Mouse (Mus musculus) 416B (cell line): ENCODE measurements around the gene Derl3.
"Not testable (repeated sequence)": the region's sequence is repeated elsewhere in the genome, so short reads cannot be mapped to it uniquely, and the experiment has no call there.

Source experiments
- DNase-seq: peaks from one replicate; pipeline ENCODE4 v3.0.0; 2011; ENCODE audit warnings: low read depth

Derl3 gene

DNA sequence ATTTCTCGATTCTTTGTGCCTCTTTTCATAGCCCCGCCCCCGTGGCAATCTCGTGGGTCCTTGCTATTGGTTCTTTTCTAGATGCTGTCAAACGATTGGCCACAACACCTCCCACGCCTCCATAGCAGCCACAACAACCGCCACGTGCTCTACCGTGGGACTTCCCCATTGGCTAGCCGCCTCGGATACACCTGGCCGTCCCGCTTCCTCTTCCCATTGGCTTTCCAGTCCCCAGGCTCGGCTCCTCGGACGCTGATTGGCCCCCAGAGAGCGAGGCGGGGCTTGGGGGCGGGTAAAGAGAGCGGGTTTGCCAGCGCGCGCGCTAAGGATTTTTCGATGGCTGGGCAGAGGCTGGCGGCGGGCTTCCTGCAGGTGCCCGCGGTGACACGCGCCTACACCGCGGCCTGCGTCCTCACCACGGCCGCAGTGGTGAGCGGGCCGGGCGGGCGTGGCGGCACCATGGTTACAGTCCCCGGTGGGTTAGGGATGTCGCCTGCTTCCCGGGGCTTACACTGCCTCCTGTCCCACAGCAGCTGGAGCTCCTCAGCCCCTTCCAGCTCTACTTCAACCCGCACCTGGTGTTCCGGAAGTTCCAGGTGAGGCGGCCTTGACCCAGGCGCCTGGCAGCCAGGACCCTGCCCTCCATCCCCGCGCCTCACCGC lies at the start of gene Derl3:
TSS of gene Derl3 (plus strand) at position 325 of the 662 bp plus-strand sequence.
- no peak for DNase-seq

DNA sequence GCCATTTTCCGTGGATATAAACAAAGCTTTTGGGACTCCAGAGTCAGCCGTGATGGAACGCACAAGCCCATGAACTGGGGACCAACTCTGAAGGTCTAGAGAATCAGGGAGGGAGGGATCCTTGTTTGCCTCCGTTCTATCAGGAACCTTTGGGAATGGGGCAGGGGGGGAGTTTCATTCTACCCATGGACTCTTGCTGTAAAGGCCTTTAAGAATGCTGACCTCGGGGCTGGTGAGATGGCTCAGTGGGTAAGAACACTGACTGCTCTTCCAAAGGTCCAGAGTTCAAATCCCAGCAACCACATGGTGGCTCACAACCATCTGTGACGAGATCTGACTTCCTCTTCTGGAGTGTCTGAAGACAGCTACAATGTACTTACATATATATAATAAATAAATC lies 49.3 kb upstream of the Derl3 start:
- not testable (repeated sequence) for DNase-seq

DNA sequence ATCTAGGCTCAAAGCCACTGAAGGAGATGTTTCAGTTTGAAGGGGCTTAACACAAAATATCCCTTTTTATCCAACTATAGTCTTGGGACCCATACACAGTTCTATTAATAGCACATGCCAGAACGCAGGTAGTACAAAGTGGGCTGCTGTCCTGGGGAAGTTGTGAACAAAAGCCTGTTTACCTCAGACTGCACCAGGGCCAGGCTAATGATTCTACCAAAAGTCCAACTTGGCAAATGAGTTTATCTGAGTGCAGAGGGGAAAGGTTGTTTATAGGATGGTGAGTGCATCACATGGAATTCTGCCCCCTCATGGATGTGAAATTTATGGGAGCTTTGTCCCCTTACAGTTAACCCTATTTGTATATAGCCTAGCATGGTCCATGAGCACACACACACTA lies 48.4 kb upstream of the Derl3 start:
- no peak for DNase-seq

DNA sequence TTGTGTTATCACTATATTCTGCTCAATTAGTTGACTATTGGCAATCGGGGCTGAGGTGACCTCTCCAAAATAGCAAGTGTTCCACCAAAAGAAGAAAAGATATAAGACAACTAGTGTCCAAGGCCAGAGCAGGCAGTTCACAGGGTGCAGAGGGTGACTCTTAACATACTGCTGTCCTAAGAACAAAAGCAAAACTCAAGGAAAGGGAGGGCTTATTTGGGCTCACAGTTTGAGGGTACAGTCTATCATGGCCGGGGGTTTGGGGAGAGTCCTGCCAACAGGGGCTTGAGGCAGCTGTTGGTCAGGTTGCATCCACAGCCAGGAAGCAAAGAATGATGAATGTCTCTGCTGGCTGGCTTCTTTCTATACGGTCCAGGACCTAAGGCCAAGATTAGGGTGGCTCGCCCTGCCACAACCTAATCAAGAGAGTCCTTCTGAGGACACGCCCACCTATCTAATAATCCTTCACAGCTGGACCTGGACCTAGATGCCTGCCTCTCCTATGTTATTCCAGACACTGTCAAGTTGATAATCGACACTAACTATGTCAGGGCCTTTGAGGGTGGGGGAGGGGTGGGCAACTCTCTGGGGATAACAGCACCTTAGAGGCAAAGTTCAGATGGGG lies 47.8 kb upstream of the Derl3 start:
- DNase-seq = no peak

DNA sequence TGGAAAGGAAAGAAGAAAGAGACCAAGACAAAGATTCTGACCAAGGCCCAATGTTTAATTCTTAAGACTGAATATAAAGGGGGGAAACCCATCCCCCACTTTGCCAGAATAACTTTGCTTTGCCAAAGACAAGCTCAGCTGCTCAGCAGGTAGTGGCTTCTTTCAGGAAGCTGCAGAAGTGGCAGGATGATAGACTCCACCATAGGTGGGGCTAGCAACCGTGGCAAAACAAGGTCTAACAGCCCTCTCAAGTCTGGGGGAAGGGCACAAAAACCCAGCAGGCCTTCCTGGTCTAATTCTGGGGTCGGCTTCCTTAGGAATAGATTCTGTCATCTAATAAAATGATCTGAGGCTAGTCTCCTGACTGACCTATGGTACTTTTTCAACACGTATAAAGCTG lies 44.8 kb upstream of the Derl3 start:
- DNase-seq = no peak

DNA sequence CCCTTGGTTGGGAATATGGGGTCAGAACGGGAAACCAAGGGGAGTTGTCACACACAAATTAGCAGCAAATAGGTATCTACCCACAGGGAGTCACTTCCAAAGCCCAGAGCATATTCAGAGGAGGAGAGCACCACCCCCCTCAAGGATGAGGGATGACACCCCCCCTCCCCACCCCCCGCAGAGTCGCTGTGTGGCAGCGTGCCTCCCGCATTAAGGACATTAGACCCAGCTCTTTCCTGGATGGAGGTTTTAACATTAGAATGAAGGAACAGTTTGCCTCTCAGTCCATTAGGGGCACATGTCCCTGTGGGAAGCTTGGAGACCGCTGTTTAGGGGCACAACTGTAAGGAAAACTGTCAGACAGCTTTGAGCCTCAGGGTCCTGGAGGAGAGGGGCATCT lies 42.1 kb upstream of the Derl3 start:
- DNase-seq = no peak

DNA sequence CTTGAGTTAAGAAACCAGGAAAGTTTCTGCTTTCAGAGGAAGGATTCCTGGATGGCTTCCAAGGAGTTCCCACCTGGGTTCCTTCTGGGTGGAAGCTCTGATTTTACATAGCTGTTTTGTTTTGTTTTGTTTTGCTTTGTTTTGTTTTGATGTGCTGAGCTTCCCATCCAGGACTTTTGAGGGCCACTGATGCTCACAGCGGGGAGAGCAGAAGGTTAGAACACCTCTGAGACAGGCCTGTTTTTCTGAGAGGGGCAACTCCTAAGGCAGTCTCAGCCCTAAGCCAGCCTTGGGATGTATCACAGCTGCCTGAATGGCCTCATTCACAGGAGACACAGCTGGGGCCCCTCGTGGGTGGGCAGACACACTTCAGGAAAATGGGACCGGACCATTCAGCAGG lies 41.5 kb upstream of the Derl3 start:
- DNase-seq = no peak

DNA sequence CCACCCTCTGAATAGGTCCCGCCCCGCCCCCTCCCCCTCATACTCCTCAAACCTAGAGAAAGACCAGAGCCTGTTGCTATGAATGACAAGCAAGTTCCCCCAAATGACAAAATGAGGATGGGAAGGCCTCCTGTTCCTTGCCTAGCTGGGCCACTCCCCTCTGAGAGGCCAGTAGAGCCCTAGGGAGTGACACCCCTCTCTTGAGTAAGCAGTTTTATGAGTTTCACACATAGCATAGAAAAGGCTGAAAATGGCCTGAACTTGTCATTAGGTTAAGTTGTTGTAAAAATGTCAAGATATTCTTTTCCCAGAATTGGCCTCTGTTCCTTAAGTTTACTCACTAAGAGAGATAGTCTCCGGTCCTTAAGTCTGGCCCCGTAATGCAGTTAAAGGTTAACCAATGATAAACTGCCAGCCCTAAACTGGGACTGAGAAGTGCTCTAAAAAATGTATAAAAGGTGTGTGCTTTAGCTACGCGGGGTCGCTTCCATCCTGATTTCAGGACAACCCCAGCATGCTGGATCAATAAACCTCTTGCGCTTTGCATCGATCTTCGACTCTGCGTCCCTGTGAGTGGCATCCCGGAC lies 40.6 kb upstream of the Derl3 start:
- no peak for DNase-seq

DNA sequence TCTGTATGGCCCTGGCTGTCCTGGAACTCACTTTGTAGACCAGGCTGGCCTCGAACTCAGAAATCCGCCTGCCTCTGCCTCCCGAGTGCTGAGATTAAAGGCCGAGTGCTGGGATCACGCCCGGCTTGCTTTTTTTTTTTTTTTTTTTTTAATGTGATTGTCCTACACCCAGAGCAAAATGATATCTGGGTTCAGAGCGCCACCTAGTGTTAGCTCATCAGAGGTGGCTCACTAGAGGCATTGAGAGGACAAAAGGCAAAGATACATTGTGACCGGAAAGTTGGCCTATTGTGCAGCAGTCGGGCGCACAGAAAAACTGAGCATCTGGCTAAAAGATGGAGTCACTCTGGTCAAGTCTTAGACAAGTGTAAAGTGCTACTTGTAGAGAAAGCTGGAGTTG lies 39.8 kb upstream of the Derl3 start:
- peak; percentile 88 for DNase-seq

DNA sequence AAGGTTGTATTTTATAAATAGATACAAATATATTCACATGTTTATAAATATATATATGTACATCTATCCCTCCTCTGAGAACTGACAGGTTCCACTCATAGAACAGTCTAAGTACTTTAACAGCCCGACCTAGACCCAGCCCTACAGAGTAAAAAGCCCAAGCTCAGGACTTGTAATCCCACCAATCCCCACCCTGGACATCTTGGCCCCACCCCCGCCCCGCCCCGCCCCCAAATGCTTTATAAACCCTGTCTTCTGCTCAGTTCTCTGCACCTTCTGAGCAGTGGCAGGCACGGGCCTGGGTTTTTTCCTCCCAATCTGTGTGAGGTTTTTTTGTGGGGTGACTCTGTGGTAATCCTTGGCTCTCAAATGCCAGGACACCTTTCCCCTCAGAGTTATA lies 39.1 kb upstream of the Derl3 start:
- peak; percentile 32 for DNase-seq

DNA sequence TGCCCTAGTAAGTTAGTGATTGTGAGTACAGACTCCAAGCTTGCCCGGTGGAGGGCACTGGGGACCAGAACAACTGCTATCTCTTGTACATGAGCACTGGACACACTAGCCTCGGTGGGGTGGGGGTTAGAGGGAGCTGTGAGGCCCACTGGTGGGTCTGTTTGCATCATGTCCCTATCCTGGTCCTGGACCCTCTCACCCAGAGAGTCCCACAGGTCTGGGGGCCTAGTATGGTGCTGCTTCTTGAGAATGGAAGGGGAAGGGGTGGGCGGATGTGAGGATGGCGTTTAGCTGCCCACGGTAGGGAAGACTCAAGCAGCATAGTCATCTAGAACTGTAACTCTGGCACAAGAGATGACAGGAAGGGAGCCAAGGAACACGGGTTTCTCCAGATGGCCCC lies 38.4 kb upstream of the Derl3 start:
- DNase-seq = no peak

DNA sequence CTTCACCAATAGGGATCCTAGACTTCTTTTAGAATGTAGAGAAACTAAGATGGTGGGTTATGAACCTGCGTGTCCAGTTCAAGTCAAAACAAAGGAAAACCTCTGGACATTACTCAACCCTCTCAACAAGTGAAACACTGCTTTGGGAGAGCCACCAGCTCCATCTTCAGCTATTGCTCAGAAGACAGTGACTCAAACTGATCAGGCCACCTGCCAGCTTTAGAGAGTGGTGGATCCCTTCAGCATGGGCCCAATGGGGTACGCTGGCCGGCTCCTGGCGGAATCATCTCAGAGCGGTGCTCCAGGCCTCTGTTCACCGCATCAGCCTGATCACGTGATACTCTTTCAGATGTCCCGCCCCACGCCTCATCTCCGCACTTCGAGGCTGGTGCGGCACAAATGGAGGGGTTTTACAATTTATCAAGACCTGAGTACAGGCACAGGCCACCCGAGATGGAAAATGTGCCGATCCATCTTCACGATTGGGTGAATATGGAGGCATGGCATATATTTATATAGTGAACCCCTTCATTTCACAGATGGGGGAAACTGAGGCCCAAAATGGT lies 37.7 kb upstream of the Derl3 start:
- DNase-seq = no peak

DNA sequence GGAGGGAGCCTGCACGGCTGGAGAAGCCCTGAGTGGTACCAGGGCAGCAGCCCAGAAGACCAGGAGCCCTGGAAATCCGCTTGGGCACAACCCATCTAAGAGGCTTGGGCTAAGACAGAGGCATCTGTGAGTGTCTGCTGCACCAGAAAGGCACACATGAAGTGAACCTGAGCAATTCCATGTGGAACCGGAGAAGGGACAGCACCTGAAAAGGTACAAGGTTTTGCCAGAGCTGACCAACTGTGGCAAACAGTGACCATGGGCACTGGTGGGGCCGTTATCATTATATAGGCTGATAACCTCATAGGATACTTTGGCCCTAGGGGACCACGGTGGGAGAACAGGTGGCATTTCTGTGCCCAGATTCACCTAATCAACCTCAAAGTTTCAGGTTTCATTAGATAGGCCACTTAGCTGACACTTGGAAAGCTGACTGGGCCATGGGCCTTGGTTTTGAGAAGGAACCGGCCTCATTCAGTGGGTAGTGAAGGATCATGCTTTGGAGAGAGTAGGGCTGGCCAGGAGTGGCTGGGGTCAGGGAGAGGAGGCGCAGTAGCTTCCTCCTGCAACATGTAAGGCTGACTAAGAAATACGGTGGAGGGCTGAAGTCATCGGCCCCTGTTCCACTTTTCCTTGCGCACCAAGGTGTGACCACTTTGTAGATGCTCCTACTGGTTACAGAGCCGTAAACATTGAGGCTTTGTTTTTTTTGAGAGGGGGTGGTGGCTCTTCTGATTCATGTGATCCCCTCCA lies 36.9 kb upstream of the Derl3 start:
- no peak for DNase-seq

DNA sequence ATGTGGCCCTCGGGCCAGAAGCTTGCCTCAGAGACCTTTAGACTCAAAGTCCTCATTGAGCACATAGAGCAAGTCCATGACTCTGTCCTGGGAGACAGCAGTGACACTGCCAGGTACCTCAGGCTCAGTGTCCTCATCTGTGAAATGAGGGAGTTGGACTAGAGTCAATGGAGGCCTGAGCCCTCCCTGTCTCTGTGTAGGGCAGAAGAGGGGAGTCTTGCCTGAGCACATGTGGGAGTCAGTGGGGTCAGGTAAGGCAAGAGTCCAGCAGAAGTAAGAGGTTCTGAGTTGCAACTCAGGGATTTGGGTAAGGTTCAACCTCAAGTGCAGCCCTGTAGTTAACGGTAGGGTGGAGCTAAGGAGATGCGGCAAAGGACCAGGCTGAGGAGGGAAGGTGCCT lies 36.2 kb upstream of the Derl3 start:
- DNase-seq = no peak

DNA sequence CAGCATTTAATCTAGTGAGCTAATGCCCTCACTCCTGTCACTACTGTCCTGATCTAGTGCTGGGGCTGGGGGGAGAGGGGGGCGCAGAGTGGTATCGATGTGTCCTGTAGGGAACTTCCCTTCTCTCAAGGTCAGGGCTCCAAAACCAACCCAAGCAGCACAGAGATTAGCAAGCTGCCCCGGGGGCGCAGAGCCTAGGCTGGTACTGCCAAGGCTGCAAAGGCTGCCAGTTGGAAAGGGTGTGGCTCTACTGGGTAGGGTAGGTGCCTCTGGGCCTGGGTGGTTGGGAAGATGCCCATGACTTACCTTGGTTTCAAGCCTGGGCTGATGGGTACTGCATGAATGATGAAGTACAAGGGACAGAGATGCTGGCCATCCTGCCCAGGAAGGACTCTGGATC lies 35.6 kb upstream of the Derl3 start:
- no peak for DNase-seq

DNA sequence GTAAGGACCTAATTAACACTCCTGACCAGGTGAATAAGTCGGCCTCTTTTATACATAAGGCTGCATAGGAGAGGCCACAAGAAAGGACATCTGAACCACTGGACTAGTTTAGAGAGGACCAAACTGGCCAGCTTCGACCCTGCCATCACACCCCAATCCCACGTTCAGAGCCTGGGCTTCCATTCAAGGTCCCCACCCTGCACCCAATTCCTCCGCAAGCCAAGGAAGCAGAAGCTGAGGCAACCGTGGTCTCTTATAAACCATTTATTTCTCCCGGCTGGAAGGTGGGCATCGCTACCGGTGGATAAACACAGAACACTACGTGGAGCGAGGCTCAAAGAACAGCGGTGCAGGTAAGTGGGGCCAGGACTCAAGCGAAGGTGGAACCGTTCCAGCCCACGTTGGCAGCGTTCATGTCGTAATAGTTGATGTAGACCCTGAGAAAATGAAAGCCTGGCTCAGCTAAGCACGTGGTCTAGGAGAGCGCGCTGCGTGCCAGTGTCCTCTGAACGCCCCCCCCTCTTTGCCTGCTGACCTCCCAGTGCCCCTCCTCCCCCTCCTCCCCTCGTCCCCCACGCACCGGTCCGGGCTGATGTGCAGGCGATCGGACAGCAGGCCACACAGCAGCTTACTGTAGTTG lies 34.0 kb upstream of the Derl3 start:
- peak; percentile 75 for DNase-seq

DNA sequence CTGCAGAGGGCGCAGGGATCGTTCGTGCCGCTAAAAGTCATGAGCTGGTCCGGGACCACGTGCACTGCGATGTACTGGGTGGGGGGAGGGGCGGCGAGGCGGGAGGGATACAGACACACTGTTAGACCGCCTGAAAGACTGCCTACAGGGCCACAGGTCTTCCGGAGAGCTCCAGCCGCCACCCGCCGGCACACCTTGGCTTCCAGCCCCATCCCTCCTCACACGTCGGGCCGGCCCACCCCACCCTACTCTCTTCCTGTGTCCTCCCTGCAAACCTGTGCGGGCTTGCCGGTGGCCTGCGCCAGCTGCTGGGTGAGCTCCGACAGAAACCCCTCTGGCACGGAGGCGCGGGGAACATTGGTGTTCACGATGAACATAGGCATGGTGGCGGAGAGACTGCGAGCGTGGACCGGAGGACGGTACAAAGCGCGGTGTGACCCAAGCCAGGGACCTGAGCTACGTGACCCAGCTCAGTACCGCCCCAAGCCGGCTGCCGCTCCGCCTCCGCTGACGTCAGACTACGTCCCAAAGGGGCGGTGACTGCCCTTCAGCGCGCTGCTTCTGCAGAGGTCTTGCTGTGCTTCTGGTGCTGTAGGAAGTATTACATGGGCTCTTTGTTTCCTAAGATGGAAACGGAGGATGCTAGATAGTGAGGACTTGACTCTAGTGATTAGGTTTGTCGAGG lies 33.3 kb upstream of the Derl3 start, which contains the start of gene Mif:
TSS of gene Mif (minus strand) at position 455 of the 685 bp plus-strand sequence.
- DNase-seq = peak; percentile 95

DNA sequence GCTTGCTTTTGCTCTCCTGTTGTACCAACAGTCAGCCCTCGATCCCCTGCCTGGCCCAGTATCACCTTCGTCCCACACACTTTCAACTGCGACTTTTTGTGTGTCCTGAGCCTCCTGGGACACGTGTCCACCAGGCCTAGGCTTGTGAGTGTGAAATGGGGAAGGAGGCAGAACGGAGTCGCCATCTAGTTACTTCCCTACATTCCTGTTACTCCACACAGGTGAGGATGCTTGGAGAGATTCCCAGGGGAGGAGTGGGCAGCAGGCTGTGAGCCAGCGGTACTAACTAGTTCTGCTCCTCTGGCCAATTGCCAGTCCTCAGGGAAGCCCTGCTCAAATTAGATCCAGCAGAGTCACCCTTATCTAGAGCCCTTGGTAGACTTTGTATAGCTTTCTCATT lies 32.5 kb upstream of the Derl3 start:
- DNase-seq = no peak

DNA sequence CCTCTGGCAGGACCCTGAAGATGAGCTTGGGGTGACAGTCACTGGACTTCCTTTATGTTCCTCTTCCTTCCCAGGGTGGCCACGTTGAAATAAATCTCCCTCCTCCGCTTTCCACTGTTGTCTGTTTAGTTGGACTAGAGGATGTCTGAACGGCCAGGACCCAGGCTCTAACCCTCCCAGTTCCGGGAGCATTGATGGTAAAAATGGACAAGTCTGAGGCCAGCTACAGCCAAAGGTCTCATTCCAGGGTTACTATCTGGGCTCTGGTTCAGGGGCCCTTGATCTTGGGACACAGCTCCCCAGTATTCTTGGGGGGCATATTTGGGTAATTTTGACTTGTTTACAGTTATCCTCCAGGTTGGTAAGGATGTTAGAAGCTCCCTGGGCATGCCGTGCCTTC lies 31.6 kb upstream of the Derl3 start:
- no peak for DNase-seq

DNA sequence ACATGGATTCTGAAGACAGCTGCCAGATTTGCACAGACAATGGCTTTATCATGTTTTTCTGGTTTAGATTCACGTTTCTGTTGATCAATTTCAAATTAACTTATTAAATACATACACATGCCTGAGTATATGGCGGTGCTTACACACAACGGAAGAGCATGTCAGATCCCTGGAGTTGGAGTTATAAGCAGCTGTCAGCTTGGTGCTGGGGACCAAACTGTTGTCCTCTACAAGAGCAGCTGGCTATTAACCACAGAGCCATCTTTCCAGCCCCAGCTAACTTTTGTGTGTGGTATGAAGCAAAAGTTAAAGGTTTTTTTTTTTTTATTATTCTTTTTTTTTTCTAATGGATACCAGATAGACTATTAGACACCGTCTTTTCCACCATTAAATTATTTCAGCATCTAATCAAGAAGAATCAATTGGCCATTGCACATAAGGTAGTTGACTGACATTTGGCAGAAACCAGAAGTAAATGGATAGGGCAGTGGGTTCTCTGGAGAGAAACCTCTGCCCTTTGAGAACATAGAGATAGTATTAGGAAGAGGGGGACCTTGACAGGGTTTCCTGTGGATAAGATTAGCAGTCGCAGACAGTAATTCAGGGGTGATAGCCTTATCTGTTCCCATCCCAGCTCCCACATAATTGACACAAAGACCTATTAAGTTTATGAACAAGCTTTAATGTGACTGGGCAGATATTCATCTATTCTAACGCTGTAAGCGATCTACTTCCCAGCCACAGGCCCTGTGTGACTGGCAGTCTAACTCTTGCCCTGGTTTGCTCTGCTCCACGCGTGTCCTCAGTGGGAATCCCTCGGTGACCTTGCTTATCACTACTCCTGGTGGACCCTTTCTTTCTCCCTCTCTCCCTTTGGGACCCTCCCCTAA lies 20.9 kb upstream of the Derl3 start:
- DNase-seq = no peak
